Mouse (Mus musculus): ENCODE data around the gene Nipal1.

GRCm38 (mm10) chr5:72664126-72664525 lies 16.5 kb downstream of the Nipal1 start:
- no peak for TF ChIP-seq POLR2A (IDR thresholded peaks at IDR 0.05; ENCODE audit: low read depth, low read length)
- TF ChIP-seq CTCF (IDR thresholded peaks at IDR 0.05; ENCODE audit: borderline replicate concordance, insufficient read depth, low read length): no peak
